Mouse (Mus musculus) liver, embryonic 14.5 days (tissue): ENCODE data around the gene Rec8. TPM values are rescaled to one million over a fixed set of nuclear protein-coding genes. Genes with fewer than 3 reads are reported as not detected.

Source experiments
- ATAC-seq: fragments of 200-750 bp; cut with Nextera tagmentation; 2 replicates; pipeline ENCODE4 v1.8.0; 2017; ENCODE audit warnings: moderate number of reproducible peaks, mild to moderate bottlenecking, moderate library complexity; ENCODE audit not compliant: insufficient read depth
- DNase-seq, 3 experiments: peaks; one replicate each; pipeline ENCODE4 v3.0.0-alpha.2; 2012 to 2013; ENCODE audit warnings: low read depth in 3 of 3, low spot score in 3 of 3
- H3K27ac ChIP-seq: fragments of 300-500 bp; sonication (generic); 2 replicates; pipeline ENCODE4 v1.5.1; 2014; ENCODE audit warnings: moderate library complexity, mild to moderate bottlenecking, control low read depth, inconsistent platforms
- H3K27me3 ChIP-seq: fragments of 300-500 bp; sonication (generic); 2 replicates; pipeline ENCODE4 v1.6.1; 2014; ENCODE audit warnings: mild to moderate bottlenecking, low read length, moderate library complexity; ENCODE audit not compliant: control insufficient read depth, insufficient read depth
- H3K36me3 ChIP-seq: fragments of 300-500 bp; sonication (generic); replicated peaks from 2 replicates; pipeline ENCODE4 v1.6.1; 2014; ENCODE audit warnings: low read depth; ENCODE audit not compliant: control insufficient read depth, insufficient read depth
- H3K4me1 ChIP-seq, 2 experiments: fragments of 200-500 bp in 1 of 2; fragments of 300-500 bp in 1 of 2; sonication (generic) in 1 of 2; replicated peaks; 2 replicates each; pipeline ENCODE4 v1.6.1; 2012 to 2014; ENCODE audit warnings: antibody characterized with exemption in 1 of 2, inconsistent platforms in 1 of 2, low read length in 1 of 2; ENCODE audit not compliant: control insufficient read depth in 2 of 2, insufficient read depth in 2 of 2
- H3K4me2 ChIP-seq: fragments of 300-500 bp; sonication (generic); 2 replicates; pipeline ENCODE4 v1.6.1; 2014; ENCODE audit warnings: low read depth, mild to moderate bottlenecking, control low read depth, moderate library complexity
- H3K4me3 ChIP-seq, 2 experiments: fragments of 200-500 bp in 1 of 2; fragments of 300-500 bp in 1 of 2; sonication (generic) in 1 of 2; 2 replicates each; pipeline ENCODE4 v1.5.1; 2012 to 2014; ENCODE audit warnings: low read depth in 2 of 2, low read length in 2 of 2, mild to moderate bottlenecking in 2 of 2, control low read depth in 1 of 2, inconsistent platforms in 1 of 2, moderate library complexity in 1 of 2; ENCODE audit not compliant: insufficient read depth in 1 of 2
- H3K9ac ChIP-seq: fragments of 300-500 bp; sonication (generic); replicated peaks from 2 replicates; pipeline ENCODE4 v1.6.1; 2014; ENCODE audit warnings: mild to moderate bottlenecking, control low read depth, moderate library complexity
- H3K9me3 ChIP-seq: fragments of 300-500 bp; sonication (generic); 2 replicates; pipeline ENCODE4 v1.6.1; 2016; ENCODE audit warnings: low read length, mixed read lengths; ENCODE audit not compliant: control insufficient read depth
- CTCF ChIP-seq: IDR thresholded peaks from 2 replicates; pipeline ENCODE4 v1.5.1; 2016; ENCODE audit warnings: antibody characterized with exemption, low read depth, control low read depth
- EP300 ChIP-seq: IDR thresholded peaks from 2 replicates; pipeline ENCODE4 v1.6.1; 2016; ENCODE audit warnings: antibody characterized with exemption, low read depth
- WGBS: fragments of 180-500 bp; shearing (Covaris S2); extraction: QIAGEN DNeasy Blood & Tissue Kit; methylation state at CpG from one replicate; pipeline ENCODE4 v1.1.7; 2014; ENCODE audit not compliant: insufficient replicate concordance; 5-methylcytosine and 5-hydroxymethylcytosine counted together
- polyA plus RNA-seq, 2 experiments: library from polyadenylated mRNA; depleted of rRNA in 1 of 2; stranded (reverse) in 1 of 2; unstranded in 1 of 2; fragments of >200 nt; fragmentation: Nextera tagmentation in 1 of 2; extraction: Ambion mirVana in 1 of 2; gene quantifications; 2 replicates each; pipeline versions ENCODE4 v1.2.1 to v1.2.3; 2012 to 2014

The Rec8 gene
- polyA plus RNA-seq, 2 experiments = 1.0 to 1.9 TPM

DNA sequence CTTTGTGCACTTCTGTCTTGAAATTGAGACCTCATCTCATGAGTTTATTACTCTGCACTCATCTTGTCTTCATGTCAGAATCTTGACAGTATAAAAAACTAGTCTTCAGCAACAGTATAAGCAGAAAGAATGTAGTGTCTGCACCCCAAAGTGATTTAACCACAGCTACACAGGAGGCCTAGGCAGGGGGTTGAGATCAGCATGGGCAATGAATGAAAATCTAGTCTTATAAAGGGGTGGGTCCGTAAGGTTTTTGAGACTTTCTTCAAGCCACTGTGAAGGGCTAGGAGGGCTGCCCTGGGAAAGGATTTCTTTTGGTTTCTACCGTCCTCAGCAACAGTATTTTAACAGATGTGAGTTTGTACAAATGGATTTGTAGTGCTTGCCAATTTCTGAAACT, 42.8 kb downstream of the Rec8 start:
- Histone ChIP-seq H3K9ac (peak overlapping the region; percentile 74; the same call in 1 of the 2 replicates), H3K4me2 (peak overlapping the region; percentile 69), H3K4me3 (peak overlapping the region in 1 of 2 experiments; percentile 70; a peak in 3 of 4 replicates), H3K9me3 (no peaks in the 10 kb centered on the region), H3K4me1 (peaks cover 8 to 9% of the 10 kb centered on the region in 2 experiments; a peak in 3 of 4 replicates), H3K27ac (no peak overlapping the region), H3K36me3 (peaks cover 17% of the 10 kb centered on the region), H3K27me3 (no peaks in the 10 kb centered on the region)
- ATAC-seq (no peak), DNase-seq (no peak)
- TF ChIP-seq EP300 (no peak), CTCF (no peak)
- WGBS = 47% methylated on average over 2 of the region's 2 CpGs

DNA sequence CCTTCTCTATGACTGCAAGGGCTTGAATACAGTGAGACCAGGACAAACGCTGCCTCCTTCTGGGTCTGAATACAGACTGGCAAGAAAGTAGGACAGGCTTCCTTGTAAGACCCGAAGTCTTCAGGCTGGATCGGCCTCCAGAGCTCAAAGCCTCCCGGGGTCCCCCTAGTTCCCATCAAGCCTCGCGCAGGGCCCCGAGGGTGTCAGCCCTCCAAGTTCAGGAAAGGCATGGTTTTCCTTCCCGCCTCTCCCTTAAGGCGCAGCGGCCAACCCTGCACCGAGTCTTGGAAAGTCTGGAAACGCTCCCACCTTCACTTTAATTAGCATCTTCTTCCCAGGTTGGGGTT, 53.6 kb downstream of the Rec8 start:
- Histone ChIP-seq H3K36me3 (peaks cover 16% of the 10 kb centered on the region), H3K9me3 (no peaks in the 10 kb centered on the region), H3K4me3 (peak overlapping the region; percentile 90 to 99), H3K27ac (peak overlapping the region; percentile 90), H3K4me1 (peaks cover 3 to 4% of the 10 kb centered on the region in 2 experiments; a peak in 2 of 4 replicates), H3K9ac (peak overlapping the region; percentile 90), H3K27me3 (no peaks in the 10 kb centered on the region), H3K4me2 (peak overlapping the region; percentile 95)
- no peak for DNase-seq
- WGBS = 0% methylated on average over 12 of the region's 12 CpGs
- TF ChIP-seq CTCF = no peak
- TF ChIP-seq EP300 = no peak
- ATAC-seq = peak; percentile 17; the same call in 1 of the 2 replicates

DNA sequence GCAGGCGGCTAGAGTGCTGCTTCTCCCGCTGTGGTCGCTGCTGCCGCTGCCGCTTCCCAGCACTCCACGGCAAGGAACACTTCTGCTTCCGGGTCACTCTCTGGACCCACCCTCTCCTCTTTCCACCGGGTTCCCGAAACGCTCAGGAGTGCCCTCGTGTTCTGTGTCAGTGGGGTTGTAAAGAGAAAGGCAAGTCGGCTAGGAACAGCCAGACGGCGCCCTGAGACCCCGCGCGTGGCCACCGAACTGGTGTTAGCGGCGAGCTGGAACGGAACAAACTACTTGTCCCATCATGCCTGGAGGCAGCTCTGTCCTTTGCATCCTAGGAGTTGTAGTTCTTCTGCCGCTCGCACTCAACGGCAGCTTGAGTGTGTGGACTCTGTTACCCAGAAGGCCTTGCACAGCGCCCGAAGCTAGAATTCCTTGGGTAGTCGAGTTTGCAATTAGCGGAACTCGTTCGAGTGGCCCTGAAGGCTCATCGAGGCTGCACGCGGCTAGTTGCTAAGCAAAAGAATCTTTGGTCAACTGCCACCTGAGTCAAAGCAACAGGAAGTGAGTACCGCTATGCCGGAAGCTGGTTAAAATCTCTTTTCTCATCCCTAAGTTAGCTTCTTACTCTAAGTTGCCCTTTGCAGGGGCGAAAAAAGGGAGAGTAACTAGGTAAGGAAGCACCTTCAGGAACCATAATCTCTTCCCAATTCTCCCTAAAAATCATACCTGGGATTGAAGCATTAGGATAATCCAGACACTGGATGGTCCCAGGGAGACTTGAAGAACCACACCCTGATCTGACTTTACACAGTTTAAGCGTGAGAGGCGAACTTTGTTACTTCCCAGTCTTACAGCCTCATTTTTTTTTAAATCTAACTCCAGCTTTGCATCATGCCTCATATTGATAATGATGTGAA, 54.2 kb downstream of the Rec8 start, which contains the start of the genes Gmpr2 and Nedd8:
Gene Gmpr2 (plus strand): TSS at position 109 of the 908 bp plus-strand sequence.
Gene Nedd8 (minus strand): TSS at position 292 of the 908 bp plus-strand sequence.
- peaks cover 20% of the 10 kb centered on the region for H3K36me3 ChIP-seq
- DNase-seq (peak; percentile 90 to 94 (median 92)), ATAC-seq (peak; percentile 98)
- H3K4me3 ChIP-seq = peak within 1 kb of the TSS; percentile 90 to 99
- H3K27ac ChIP-seq = peak within 1 kb of the TSS; percentile 90
- TF ChIP-seq EP300 (no peak), CTCF (no peak)
- H3K9me3 ChIP-seq = no peaks in the 10 kb centered on the region
- peak within 1 kb of the TSS; percentile 90 for H3K9ac ChIP-seq
- peaks cover 3 to 4% of the 10 kb centered on the region in 2 experiments; a peak in 2 of 4 replicates for H3K4me1 ChIP-seq
- H3K4me2 ChIP-seq = peak within 1 kb of the TSS; percentile 95
- no peaks in the 10 kb centered on the region for H3K27me3 ChIP-seq
- under 1% methylated on average over 38 of the region's 38 CpGs for WGBS

DNA sequence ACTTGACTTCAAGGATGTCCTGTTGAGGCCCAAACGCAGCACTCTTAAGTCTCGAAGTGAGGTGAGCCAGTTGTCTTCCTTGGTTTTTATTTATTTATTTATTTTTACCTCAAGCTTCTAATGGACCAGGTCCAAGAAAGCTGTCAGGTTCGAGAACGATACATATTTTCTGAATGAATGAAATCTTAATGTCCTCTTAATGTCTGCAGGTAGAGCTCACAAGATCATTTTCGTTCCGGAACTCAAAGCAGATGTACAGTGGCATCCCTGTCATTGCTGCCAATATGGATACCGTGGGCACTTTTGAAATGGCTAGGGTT, 54.9 kb downstream of the Rec8 start:
- Histone ChIP-seq H3K9ac (peak overlapping the region; percentile 90), H3K36me3 (peaks cover 22% of the 10 kb centered on the region), H3K27ac (peak overlapping the region; percentile 90), H3K4me1 (peaks cover 3 to 4% of the 10 kb centered on the region in 2 experiments; a peak in 2 of 4 replicates), H3K4me2 (peak overlapping the region; percentile 95), H3K4me3 (peak overlapping the region; percentile 90 to 99), H3K9me3 (no peaks in the 10 kb centered on the region), H3K27me3 (no peaks in the 10 kb centered on the region)
- DNase-seq = no peak
- 56% methylated on average over 7 of the region's 7 CpGs for WGBS
- no peak for TF ChIP-seq EP300
- no peak for ATAC-seq

Other genes with a start within 250 kb of the Rec8 start
Only the 30 nearest of the 32 such genes appear.
- 40.3 and 44.1 TPM in 2 replicates for gene Dhrs4, start 139.3 kb upstream of the Rec8 start, polyA plus RNA-seq (2012; rRNA removed)
- gene Dhrs4, start 139.3 kb upstream of the Rec8 start, polyA plus RNA-seq (2014; fragmentation: Nextera tagmentation; extraction: Ambion mirVana) = 40.4 and 42.2 TPM in 2 replicates
- gene Carmil3, start 127.4 kb upstream of the Rec8 start, polyA plus RNA-seq (2012; rRNA removed) = 2.6 TPM in 2 replicates
- 0.32 and 0.45 TPM in 2 replicates for gene Carmil3, start 127.4 kb upstream of the Rec8 start, polyA plus RNA-seq (2014; fragmentation: Nextera tagmentation; extraction: Ambion mirVana)
- gene Cpne6, start 107.6 kb upstream of the Rec8 start, polyA plus RNA-seq (2012; rRNA removed) = 0.05 and 0.06 TPM in 2 replicates
- gene Cpne6, start 107.6 kb upstream of the Rec8 start, polyA plus RNA-seq (2014; fragmentation: Nextera tagmentation; extraction: Ambion mirVana) = not detected in 2 replicates
- not detected in 2 replicates for gene Nrl, start 93.1 kb upstream of the Rec8 start, polyA plus RNA-seq (2012; rRNA removed)
- not detected in 2 replicates for gene Nrl, start 93.1 kb upstream of the Rec8 start, polyA plus RNA-seq (2014; fragmentation: Nextera tagmentation; extraction: Ambion mirVana)
- 19.6 and 21.9 TPM in 2 replicates for gene Pck2, start 77.8 kb upstream of the Rec8 start, polyA plus RNA-seq (2012; rRNA removed)
- 15.6 and 20.6 TPM in 2 replicates for gene Pck2, start 77.8 kb upstream of the Rec8 start, polyA plus RNA-seq (2014; fragmentation: Nextera tagmentation; extraction: Ambion mirVana)
- 25.4 and 30.9 TPM in 2 replicates for gene Dcaf11, start 58.0 kb upstream of the Rec8 start, polyA plus RNA-seq (2012; rRNA removed)
- 47.5 and 51.2 TPM in 2 replicates for gene Dcaf11, start 58.0 kb upstream of the Rec8 start, polyA plus RNA-seq (2014; fragmentation: Nextera tagmentation; extraction: Ambion mirVana)
- gene A730061H03Rik, start 57.6 kb upstream of the Rec8 start, polyA plus RNA-seq (2012; rRNA removed) = 0.95 and 1.3 TPM in 2 replicates
- gene A730061H03Rik, start 57.6 kb upstream of the Rec8 start, polyA plus RNA-seq (2014; fragmentation: Nextera tagmentation; extraction: Ambion mirVana) = 1.8 and 2.1 TPM in 2 replicates
- gene Fitm1, start 42.4 kb upstream of the Rec8 start, polyA plus RNA-seq (2012; rRNA removed) = 0.19 and 0.38 TPM in 2 replicates
- 0.37 and 0.58 TPM in 2 replicates for gene Fitm1, start 42.4 kb upstream of the Rec8 start, polyA plus RNA-seq (2014; fragmentation: Nextera tagmentation; extraction: Ambion mirVana)
- gene Psme1, start 39.9 kb upstream of the Rec8 start, polyA plus RNA-seq (2012; rRNA removed) = 32.0 and 51.1 TPM in 2 replicates
- gene Psme1, start 39.9 kb upstream of the Rec8 start, polyA plus RNA-seq (2014; fragmentation: Nextera tagmentation; extraction: Ambion mirVana) = 99.9 and 103 TPM in 2 replicates
- 19.2 and 20.3 TPM in 2 replicates for gene Emc9, start 32.7 kb upstream of the Rec8 start, polyA plus RNA-seq (2012; rRNA removed)
- gene Emc9, start 32.7 kb upstream of the Rec8 start, polyA plus RNA-seq (2014; fragmentation: Nextera tagmentation; extraction: Ambion mirVana) = 32.8 and 33.0 TPM in 2 replicates
- gene Psme2, start 26.9 kb upstream of the Rec8 start, polyA plus RNA-seq (2012; rRNA removed) = 36.2 and 56.0 TPM in 2 replicates
- 181 and 190 TPM in 2 replicates for gene Psme2, start 26.9 kb upstream of the Rec8 start, polyA plus RNA-seq (2014; fragmentation: Nextera tagmentation; extraction: Ambion mirVana)
- gene Rnf31, start 26.3 kb upstream of the Rec8 start, polyA plus RNA-seq (2012; rRNA removed) = 6.2 and 6.5 TPM in 2 replicates
- 6.6 and 7.6 TPM in 2 replicates for gene Rnf31, start 26.3 kb upstream of the Rec8 start, polyA plus RNA-seq (2014; fragmentation: Nextera tagmentation; extraction: Ambion mirVana)
- gene Irf9, start 14.5 kb upstream of the Rec8 start, polyA plus RNA-seq (2012; rRNA removed) = 13.5 and 15.1 TPM in 2 replicates
- gene Irf9, start 14.5 kb upstream of the Rec8 start, polyA plus RNA-seq (2014; fragmentation: Nextera tagmentation; extraction: Ambion mirVana) = 11.2 and 13.8 TPM in 2 replicates
- gene Ipo4, start 17.9 kb downstream of the Rec8 start, polyA plus RNA-seq (2012; rRNA removed) = 13.5 and 27.6 TPM in 2 replicates
- 22.6 and 27.9 TPM in 2 replicates for gene Ipo4, start 17.9 kb downstream of the Rec8 start, polyA plus RNA-seq (2014; fragmentation: Nextera tagmentation; extraction: Ambion mirVana)
- 2.0 and 3.4 TPM in 2 replicates for gene Gm49378, start 19.9 kb downstream of the Rec8 start, polyA plus RNA-seq (2012; rRNA removed)
- 2.0 and 2.9 TPM in 2 replicates for gene Gm49378, start 19.9 kb downstream of the Rec8 start, polyA plus RNA-seq (2014; fragmentation: Nextera tagmentation; extraction: Ambion mirVana)
- 26.4 and 33.2 TPM in 2 replicates for gene Tm9sf1, start 25.8 kb downstream of the Rec8 start, polyA plus RNA-seq (2012; rRNA removed)
- 42.8 and 45.4 TPM in 2 replicates for gene Tm9sf1, start 25.8 kb downstream of the Rec8 start, polyA plus RNA-seq (2014; fragmentation: Nextera tagmentation; extraction: Ambion mirVana)
- 0.34 and 0.39 TPM in 2 replicates for gene Tssk4, start 32.1 kb downstream of the Rec8 start, polyA plus RNA-seq (2012; rRNA removed)
- gene Tssk4, start 32.1 kb downstream of the Rec8 start, polyA plus RNA-seq (2014; fragmentation: Nextera tagmentation; extraction: Ambion mirVana) = 0.19 and 0.23 TPM in 2 replicates
- 11.6 and 13.4 TPM in 2 replicates for gene Mdp1, start 42.5 kb downstream of the Rec8 start, polyA plus RNA-seq (2012; rRNA removed)
- gene Mdp1, start 42.5 kb downstream of the Rec8 start, polyA plus RNA-seq (2014; fragmentation: Nextera tagmentation; extraction: Ambion mirVana) = 15.5 and 16.6 TPM in 2 replicates
- gene Gmpr2, start 53.9 kb downstream of the Rec8 start, polyA plus RNA-seq (2012; rRNA removed) = 10.6 and 14.1 TPM in 2 replicates
- gene Gmpr2, start 53.9 kb downstream of the Rec8 start, polyA plus RNA-seq (2014; fragmentation: Nextera tagmentation; extraction: Ambion mirVana) = 17.9 and 18.2 TPM in 2 replicates
- 101 and 168 TPM in 2 replicates for gene Nedd8, start 54.1 kb downstream of the Rec8 start, polyA plus RNA-seq (2012; rRNA removed)
- gene Nedd8, start 54.1 kb downstream of the Rec8 start, polyA plus RNA-seq (2014; fragmentation: Nextera tagmentation; extraction: Ambion mirVana) = 279 and 286 TPM in 2 replicates
- gene Tinf2, start 63.8 kb downstream of the Rec8 start, polyA plus RNA-seq (2012; rRNA removed) = 13.4 and 16.6 TPM in 2 replicates
- gene Tinf2, start 63.8 kb downstream of the Rec8 start, polyA plus RNA-seq (2014; fragmentation: Nextera tagmentation; extraction: Ambion mirVana) = 19.0 and 19.3 TPM in 2 replicates
- gene Tgm1, start 95.9 kb downstream of the Rec8 start, polyA plus RNA-seq (2012; rRNA removed) = 2.0 and 2.4 TPM in 2 replicates
- 2.0 and 2.3 TPM in 2 replicates for gene Tgm1, start 95.9 kb downstream of the Rec8 start, polyA plus RNA-seq (2014; fragmentation: Nextera tagmentation; extraction: Ambion mirVana)
- gene Rabggta, start 104.2 kb downstream of the Rec8 start, polyA plus RNA-seq (2012; rRNA removed) = 10.9 and 12.8 TPM in 2 replicates
- gene Rabggta, start 104.2 kb downstream of the Rec8 start, polyA plus RNA-seq (2014; fragmentation: Nextera tagmentation; extraction: Ambion mirVana) = 7.4 and 8.1 TPM in 2 replicates
- gene Dhrs1, start 127.7 kb downstream of the Rec8 start, polyA plus RNA-seq (2012; rRNA removed) = 21.2 and 31.0 TPM in 2 replicates
- 34.4 and 40.4 TPM in 2 replicates for gene Dhrs1, start 127.7 kb downstream of the Rec8 start, polyA plus RNA-seq (2014; fragmentation: Nextera tagmentation; extraction: Ambion mirVana)
- gene Nop9, start 127.7 kb downstream of the Rec8 start, polyA plus RNA-seq (2012; rRNA removed) = 13.1 and 13.2 TPM in 2 replicates
- 20.8 and 27.5 TPM in 2 replicates for gene Nop9, start 127.7 kb downstream of the Rec8 start, polyA plus RNA-seq (2014; fragmentation: Nextera tagmentation; extraction: Ambion mirVana)
- gene Cideb, start 140.4 kb downstream of the Rec8 start, polyA plus RNA-seq (2012; rRNA removed) = 37.3 and 42.1 TPM in 2 replicates
- gene Cideb, start 140.4 kb downstream of the Rec8 start, polyA plus RNA-seq (2014; fragmentation: Nextera tagmentation; extraction: Ambion mirVana) = 40.0 and 42.8 TPM in 2 replicates
- gene Ltb4r2, start 143.4 kb downstream of the Rec8 start, polyA plus RNA-seq (2012; rRNA removed) = 0.65 and 0.67 TPM in 2 replicates
- 0.39 and 0.67 TPM in 2 replicates for gene Ltb4r2, start 143.4 kb downstream of the Rec8 start, polyA plus RNA-seq (2014; fragmentation: Nextera tagmentation; extraction: Ambion mirVana)
- 2.9 and 3.3 TPM in 2 replicates for gene Ltb4r1, start 147.9 kb downstream of the Rec8 start, polyA plus RNA-seq (2012; rRNA removed)
- 1.7 and 2.7 TPM in 2 replicates for gene Ltb4r1, start 147.9 kb downstream of the Rec8 start, polyA plus RNA-seq (2014; fragmentation: Nextera tagmentation; extraction: Ambion mirVana)
- 0.88 and 1.0 TPM in 2 replicates for gene Adcy4, start 166.1 kb downstream of the Rec8 start, polyA plus RNA-seq (2012; rRNA removed)
- 0.66 and 1.2 TPM in 2 replicates for gene Adcy4, start 166.1 kb downstream of the Rec8 start, polyA plus RNA-seq (2014; fragmentation: Nextera tagmentation; extraction: Ambion mirVana)
- 13.1 and 15.1 TPM in 2 replicates for gene Ripk3, start 170.8 kb downstream of the Rec8 start, polyA plus RNA-seq (2012; rRNA removed)
- 18.2 and 22.0 TPM in 2 replicates for gene Ripk3, start 170.8 kb downstream of the Rec8 start, polyA plus RNA-seq (2014; fragmentation: Nextera tagmentation; extraction: Ambion mirVana)